Mouse (Mus musculus) cerebellum, postnatal 14 days (tissue): ENCODE data around the gene Prkag2.

Experiments used
- DNase-seq, 2 experiments: peaks; one replicate each; pipeline ENCODE4 v3.0.0; 2021; ENCODE audit warnings: mixed read lengths in 2 of 2

Gene Prkag2

DNA sequence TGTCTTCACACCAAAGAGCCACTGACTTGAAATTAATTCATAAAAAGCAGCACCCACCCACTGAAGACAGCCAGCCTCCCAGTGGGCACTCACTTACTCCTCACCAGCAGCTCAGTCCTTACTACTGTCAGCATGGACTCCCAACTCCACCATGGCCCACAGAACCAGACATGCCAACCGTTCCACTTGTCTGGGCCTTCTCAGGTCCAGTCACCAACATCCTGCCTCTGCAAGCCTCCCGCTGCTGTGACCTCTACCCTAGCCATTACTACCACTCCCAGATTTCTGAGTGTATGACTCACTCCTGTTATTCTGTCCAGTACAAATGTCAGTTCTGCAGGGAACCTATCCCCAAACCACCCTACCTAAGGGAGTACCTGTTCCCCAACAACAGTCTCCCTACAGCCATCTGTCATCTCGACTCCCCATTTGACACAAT is 279.0 kb downstream of the Prkag2 start:
- no peak for DNase-seq

DNA sequence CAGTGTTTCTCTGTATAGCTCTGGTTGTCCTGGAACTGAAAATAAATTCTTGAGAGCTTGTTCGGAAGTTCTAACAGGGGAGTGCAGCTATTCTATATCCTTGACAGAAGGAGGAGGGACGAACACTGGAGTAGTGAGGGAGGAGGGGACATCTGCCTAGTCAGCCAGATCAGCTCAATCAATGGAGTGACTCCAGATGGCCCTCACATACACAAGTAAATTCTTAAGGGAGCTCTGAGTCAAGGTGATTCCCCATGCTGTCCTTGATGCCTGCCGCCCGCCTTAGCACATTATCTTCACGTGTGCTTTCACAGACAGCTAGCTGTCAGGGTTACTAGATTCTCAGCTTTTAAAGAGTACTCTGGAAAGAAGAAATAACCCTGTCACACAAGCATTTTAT is 279.8 kb downstream of the Prkag2 start:
- peak in 1 of 2 experiments; percentile 34 for DNase-seq

DNA sequence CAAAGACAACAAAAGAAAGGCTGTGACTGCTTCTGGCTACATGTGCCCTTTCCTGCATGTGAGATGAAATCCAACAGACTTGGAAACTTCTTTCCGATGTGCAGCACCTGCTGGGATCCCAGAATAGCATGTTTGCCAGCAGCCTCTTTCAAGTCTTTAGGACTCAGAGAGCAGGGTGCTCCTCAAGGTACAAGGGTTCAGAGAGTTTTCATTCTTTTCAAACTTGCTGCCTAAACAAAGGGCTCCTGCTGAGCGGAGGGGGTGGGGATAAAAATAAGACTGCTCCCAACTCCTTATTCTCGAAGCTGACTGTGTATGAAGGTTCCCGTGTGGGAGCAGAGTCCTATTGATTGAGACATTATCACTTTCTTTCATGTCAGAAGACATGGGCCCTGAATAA is 283.3 kb downstream of the Prkag2 start:
- DNase-seq, result no peak

DNA sequence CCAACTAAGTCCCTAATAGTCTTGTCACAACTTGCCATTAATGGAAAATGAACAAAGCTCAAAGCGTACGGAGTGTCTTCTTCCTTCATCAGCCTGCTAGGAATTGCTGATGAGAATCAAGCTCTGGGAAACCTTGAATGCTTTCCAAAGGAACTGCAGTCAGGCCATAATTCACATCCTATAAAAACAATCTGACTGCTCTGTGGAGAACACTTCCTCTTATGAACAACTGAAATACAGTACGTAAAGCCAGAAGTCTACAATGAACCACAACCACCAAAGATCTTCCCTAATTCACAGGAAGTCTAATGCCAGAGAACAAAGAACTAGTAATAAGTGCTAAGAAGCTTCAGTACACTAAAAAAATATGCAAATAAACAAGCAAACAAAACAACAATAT is 286.5 kb downstream of the Prkag2 start:
- no peak for DNase-seq

DNA sequence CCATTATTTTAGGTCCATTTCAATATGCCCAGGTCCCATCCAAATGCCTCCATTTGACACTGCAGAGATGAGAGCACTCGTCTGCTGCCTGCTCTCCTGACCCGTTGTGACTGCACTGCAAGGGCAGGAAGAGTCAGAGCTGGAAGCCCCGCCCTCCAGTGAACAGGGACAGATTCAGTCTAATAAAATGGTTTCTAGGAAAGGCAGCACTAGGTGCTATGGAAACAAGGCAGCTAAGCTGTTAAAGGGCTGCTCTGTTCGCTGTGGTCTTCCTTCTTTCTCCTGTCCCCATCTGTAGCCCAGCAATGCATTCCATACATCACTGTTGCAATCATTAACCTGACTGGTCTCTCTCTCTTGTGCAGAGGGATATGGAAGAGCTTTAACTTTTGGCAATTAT is 287.4 kb downstream of the Prkag2 start:
- DNase-seq, result no peak
